Mouse (Mus musculus) C3H10T1/2 (cell line): ENCODE measurements around the gene Zc3h12b. TPM values are rescaled to one million over a fixed set of nuclear protein-coding genes. Genes with fewer than 3 reads are reported as not detected.

ENCODE experiments used
- polyA plus RNA-seq, 2 experiments: library from polyadenylated mRNA; unstranded; fragments of >200 nt; fragmentation: generic; extraction: Trizol; gene quantifications; one replicate each; pipeline ENCODE4 v1.2.1; 2012; ENCODE audit warnings: missing spikeins in 2 of 2

The Zc3h12b gene
- polyA plus RNA-seq, result 1 to 10 TPM in 1 of 2 experiments, under 1 TPM in 1; 0.09 to 1.3 TPM

GRCm38 (mm10) chrX:95711227-95712111 is at the start of gene Zc3h12b:
TSS of gene Zc3h12b (plus strand) at chrX:95711678.

GRCm38 (mm10) chrX:95956497-95957293 is 245.2 kb downstream of the Zc3h12b start, which contains the start of gene Las1l:
TSS of gene Las1l (minus strand) at chrX:95956962.

Other genes with a start within 250 kb of the Zc3h12b start
- gene Asb12, start 153.7 kb upstream of the Zc3h12b start, polyA plus RNA-seq, result not detected
- gene Pfn5, start 153.6 kb upstream of the Zc3h12b start, polyA plus RNA-seq, result not detected
- 1 to 10 TPM in 1 of 2 experiments, under 1 TPM in 1; 0.29 to 5.4 TPM for gene Zc4h2, start 53.2 kb upstream of the Zc3h12b start, polyA plus RNA-seq
- 10 to 100 TPM in 1 of 2 experiments, 1 to 10 TPM in 1; 6.0 to 19.9 TPM for gene Las1l, start 245.3 kb downstream of the Zc3h12b start, polyA plus RNA-seq